Mouse (Mus musculus) hindbrain, embryonic 13.5 days (tissue): ENCODE data around the gene Trex1. TPM values are rescaled to one million over a fixed set of nuclear protein-coding genes. Genes with fewer than 3 reads are reported as not detected.

Source experiments
- ATAC-seq: fragments of 200-750 bp; cut with Nextera tagmentation; 2 replicates; pipeline ENCODE4 v1.8.0; 2017; ENCODE audit warnings: moderate TSS enrichment; ENCODE audit not compliant: low FRiP score
- H3K27ac ChIP-seq: fragments of 300-500 bp; sonication (generic); 2 replicates; pipeline ENCODE4 v1.5.1; 2015; ENCODE audit warnings: inconsistent platforms, mild to moderate bottlenecking, moderate library complexity
- H3K27me3 ChIP-seq: fragments of 300-500 bp; sonication (generic); 2 replicates; pipeline ENCODE4 v1.6.1; 2015; ENCODE audit warnings: mild to moderate bottlenecking, inconsistent platforms
- H3K36me3 ChIP-seq: fragments of 300-500 bp; sonication (generic); 2 replicates; pipeline ENCODE4 v1.6.1; 2015; ENCODE audit warnings: mild to moderate bottlenecking, inconsistent platforms
- H3K4me1 ChIP-seq: fragments of 300-500 bp; sonication (generic); replicated peaks from 2 replicates; pipeline ENCODE4 v1.6.1; 2015; ENCODE audit warnings: inconsistent platforms
- H3K4me2 ChIP-seq: fragments of 300-500 bp; sonication (generic); 2 replicates; pipeline ENCODE4 v1.6.1; 2015; ENCODE audit warnings: inconsistent platforms, mild to moderate bottlenecking, moderate library complexity
- H3K4me3 ChIP-seq: fragments of 300-500 bp; sonication (generic); 2 replicates; pipeline ENCODE4 v1.5.1; 2015; ENCODE audit warnings: mild to moderate bottlenecking, inconsistent platforms
- H3K9ac ChIP-seq: fragments of 300-500 bp; sonication (generic); 2 replicates; pipeline ENCODE4 v1.6.1; 2015; ENCODE audit warnings: mild to moderate bottlenecking, inconsistent platforms
- H3K9me3 ChIP-seq: fragments of 300-500 bp; sonication (generic); 2 replicates; pipeline ENCODE4 v1.6.1; 2016; ENCODE audit warnings: inconsistent platforms
- WGBS: fragments of 180-500 bp; shearing (Covaris S2); methylation state at CpG from one replicate; pipeline ENCODE4 v1.1.7; 2015; 5-methylcytosine and 5-hydroxymethylcytosine counted together
- polyA plus RNA-seq: library from polyadenylated mRNA; unstranded; fragments of >200 nt; fragmentation: Nextera tagmentation; extraction: Ambion mirVana; gene quantifications from 2 replicates; pipeline ENCODE4 v1.2.1, GENCODE M21; 2015

Gene Trex1
- polyA plus RNA-seq, 1 experiment from 2014 or later: 12.9 TPM

- Histone ChIP-seq H3K4me1 (peaks cover 29% of the 10 kb centered on the region), H3K36me3 (peaks cover 39% of the 10 kb centered on the region), H3K4me2 (no peak overlapping the region), H3K27me3 (no peaks in the 10 kb centered on the region), H3K9me3 (no peaks in the 10 kb centered on the region), H3K27ac (no peak overlapping the region), H3K4me3 (no peak overlapping the region), H3K9ac (no peak overlapping the region)
- ATAC-seq: no peak
- 93% methylated on average over 17 of the region's 17 CpGs for WGBS
Measured at GRCm38 (mm10) chr9:109056081-109056690, 3.3 kb downstream of the Trex1 start.

GRCm38 (mm10) chr9:109055271-109056030 is 4.1 kb downstream of the Trex1 start:
- 89% methylated on average over 12 of the region's 12 CpGs for WGBS

GRCm38 (mm10) chr9:109054712-109055111 is 4.8 kb downstream of the Trex1 start:
- WGBS: 12% methylated on average over 7 of the region's 7 CpGs
- Histone ChIP-seq H3K9ac (peak overlapping the region; percentile 65), H3K4me1 (peaks cover 29% of the 10 kb centered on the region), H3K27me3 (no peaks in the 10 kb centered on the region), H3K4me2 (peak overlapping the region; percentile 56), H3K4me3 (peak overlapping the region; percentile 34), H3K27ac (peak overlapping the region; percentile 61), H3K9me3 (no peaks in the 10 kb centered on the region), H3K36me3 (peaks cover 28% of the 10 kb centered on the region)
- ATAC-seq: peak; percentile 82

More at GRCm38 (mm10) chr9:109055271-109056030, 4.1 kb downstream of the Trex1 start:
- no peak for ATAC-seq
- Histone ChIP-seq H3K9me3 (no peaks in the 10 kb centered on the region), H3K4me3 (peak overlapping the region; percentile 34), H3K9ac (peak overlapping the region; percentile 65), H3K36me3 (peaks cover 33% of the 10 kb centered on the region), H3K27ac (peak overlapping the region; percentile 61), H3K4me1 (peaks cover 29% of the 10 kb centered on the region), H3K4me2 (peak overlapping the region; percentile 56), H3K27me3 (no peaks in the 10 kb centered on the region)

GRCm38 (mm10) chr9:109053851-109054250 is 5.7 kb downstream of the Trex1 start:
- H3K36me3 ChIP-seq: peaks cover 28% of the 10 kb centered on the region
- 80% methylated on average over 6 of the region's 6 CpGs for WGBS
- H3K4me3 ChIP-seq: no peak overlapping the region
- H3K9me3 ChIP-seq: no peaks in the 10 kb centered on the region
- no peak for ATAC-seq
- no peak overlapping the region for H3K9ac ChIP-seq
- no peaks in the 10 kb centered on the region for H3K27me3 ChIP-seq
- H3K4me2 ChIP-seq: no peak overlapping the region
- H3K27ac ChIP-seq: no peak overlapping the region
- peaks cover 22% of the 10 kb centered on the region for H3K4me1 ChIP-seq

GRCm38 (mm10) chr9:109053366-109053765 is 6.2 kb downstream of the Trex1 start:
- no peak for ATAC-seq
- Histone ChIP-seq H3K4me3 (no peak overlapping the region), H3K27me3 (no peaks in the 10 kb centered on the region), H3K27ac (no peak overlapping the region), H3K9ac (no peak overlapping the region), H3K36me3 (peaks cover 25% of the 10 kb centered on the region), H3K4me2 (no peak overlapping the region), H3K4me1 (peaks cover 17% of the 10 kb centered on the region), H3K9me3 (no peaks in the 10 kb centered on the region)
- WGBS: 84% methylated on average over 3 of the region's 3 CpGs

- no peaks in the 10 kb centered on the region for H3K27me3 ChIP-seq
- H3K4me3 ChIP-seq: no peak overlapping the region
- H3K9ac ChIP-seq: no peak overlapping the region
- no peaks in the 10 kb centered on the region for H3K9me3 ChIP-seq
- no peak overlapping the region for H3K4me2 ChIP-seq
- no peak for ATAC-seq
- WGBS: 90% methylated on average over 9 of the region's 9 CpGs
- H3K36me3 ChIP-seq: peaks cover 18% of the 10 kb centered on the region
- H3K4me1 ChIP-seq: peaks cover 12% of the 10 kb centered on the region
- H3K27ac ChIP-seq: no peak overlapping the region
Measured at GRCm38 (mm10) chr9:109052490-109053260, 6.9 kb downstream of the Trex1 start.

- Histone ChIP-seq H3K36me3 (peaks cover 10% of the 10 kb centered on the region), H3K4me3 (no peak overlapping the region), H3K27me3 (no peaks in the 10 kb centered on the region), H3K27ac (no peak overlapping the region), H3K4me1 (peaks cover 12% of the 10 kb centered on the region), H3K9me3 (no peaks in the 10 kb centered on the region), H3K9ac (no peak overlapping the region), H3K4me2 (no peak overlapping the region)
- no peak for ATAC-seq
- WGBS: 90% methylated on average over 10 of the region's 10 CpGs
Measured at GRCm38 (mm10) chr9:109051651-109052489, 7.7 kb downstream of the Trex1 start.

GRCm38 (mm10) chr9:109051011-109051501 is 8.5 kb downstream of the Trex1 start:
- Histone ChIP-seq H3K36me3 (peaks cover 1% of the 10 kb centered on the region), H3K9me3 (no peaks in the 10 kb centered on the region), H3K4me1 (peaks cover 12% of the 10 kb centered on the region), H3K4me2 (no peak overlapping the region), H3K9ac (no peak overlapping the region), H3K27me3 (no peaks in the 10 kb centered on the region), H3K4me3 (no peak overlapping the region), H3K27ac (no peak overlapping the region)
- 94% methylated on average over 13 of the region's 13 CpGs for WGBS
- ATAC-seq: no peak

GRCm38 (mm10) chr9:109050674-109050997 is 8.9 kb downstream of the Trex1 start:
- Histone ChIP-seq H3K4me2 (no peak overlapping the region), H3K9ac (no peak overlapping the region), H3K4me3 (no peak overlapping the region), H3K27ac (no peak overlapping the region), H3K9me3 (no peaks in the 10 kb centered on the region), H3K36me3 (no peaks in the 10 kb centered on the region), H3K27me3 (no peaks in the 10 kb centered on the region), H3K4me1 (peaks cover 11% of the 10 kb centered on the region)
- no peak for ATAC-seq
- WGBS: 90% methylated on average over 3 of the region's 3 CpGs

GRCm38 (mm10) chr9:109049996-109050673 is 9.4 kb downstream of the Trex1 start:
- Histone ChIP-seq H3K9ac (no peak overlapping the region), H3K36me3 (no peaks in the 10 kb centered on the region), H3K27me3 (no peaks in the 10 kb centered on the region), H3K4me1 (peaks cover 6% of the 10 kb centered on the region), H3K4me3 (no peak overlapping the region), H3K9me3 (no peaks in the 10 kb centered on the region), H3K27ac (no peak overlapping the region), H3K4me2 (no peak overlapping the region)
- WGBS: 82% methylated on average over 9 of the region's 9 CpGs
- no peak for ATAC-seq

- peaks cover under 1% of the 10 kb centered on the region for H3K4me1 ChIP-seq
- H3K27me3 ChIP-seq: no peaks in the 10 kb centered on the region
- no peaks in the 10 kb centered on the region for H3K36me3 ChIP-seq
- H3K9ac ChIP-seq: no peak overlapping the region
- H3K4me3 ChIP-seq: no peak overlapping the region
- H3K4me2 ChIP-seq: no peak overlapping the region
- no peaks in the 10 kb centered on the region for H3K9me3 ChIP-seq
- no peak overlapping the region for H3K27ac ChIP-seq
- 90% methylated on average over 7 of the region's 7 CpGs for whole genome bisulfite sequencing
- ATAC-seq: no peak
Measured at GRCm38 (mm10) chr9:109049316-109049715, 10.2 kb downstream of the Trex1 start.
